Mouse (Mus musculus): ENCODE measurements around the gene Ccdc85b. TPM values are rescaled to one million over a fixed set of nuclear protein-coding genes. Genes with fewer than 3 reads are reported as not detected.

Ccdc85b gene
- total and polyA plus RNA-seq, 3 experiments, result 3.6 to 7.6 TPM; not detected in 1

Other genes with a start within 250 kb of the Ccdc85b start
- gene Pacs1, start 184.8 kb downstream of the Ccdc85b start, total RNA-seq (2012; rRNA removed), result 5.7 TPM in 2 replicates
- 10 to 100 TPM in 1 of 2 experiments, not detected in 1; 19.9 TPM for gene Pacs1, start 184.8 kb downstream of the Ccdc85b start, polyA plus RNA-seq (2012; ENCODE audit: insufficient read depth in 1 of 2, insufficient read length in 2 of 2, low read depth in 1 of 2, low replicate concordance in 2 of 2, missing spikeins in 1 of 2)
- 178 and 180 TPM in 2 replicates for gene Sf3b2, start 162.4 kb downstream of the Ccdc85b start, total RNA-seq (2012; rRNA removed)
- 100 to 1,000 TPM; 259 to 331 TPM for gene Sf3b2, start 162.4 kb downstream of the Ccdc85b start, polyA plus RNA-seq (2012; ENCODE audit: insufficient read depth in 1 of 2, insufficient read length in 2 of 2, low read depth in 1 of 2, low replicate concordance in 2 of 2, missing spikeins in 1 of 2)
- gene Gal3st3, start 159.6 kb downstream of the Ccdc85b start, total RNA-seq (2012; rRNA removed), result not detected in 2 replicates
- under 1 TPM in 1 of 2 experiments, not detected in 1; 0.04 TPM for gene Gal3st3, start 159.6 kb downstream of the Ccdc85b start, polyA plus RNA-seq (2012; ENCODE audit: insufficient read depth in 1 of 2, insufficient read length in 2 of 2, low read depth in 1 of 2, low replicate concordance in 2 of 2, missing spikeins in 1 of 2)
- not detected in 2 replicates for gene Catsper1, start 122.2 kb downstream of the Ccdc85b start, total RNA-seq (2012; rRNA removed)
- gene Catsper1, start 122.2 kb downstream of the Ccdc85b start, polyA plus RNA-seq (2012; ENCODE audit: insufficient read depth in 1 of 2, insufficient read length in 2 of 2, low read depth in 1 of 2, low replicate concordance in 2 of 2, missing spikeins in 1 of 2), result not detected
- gene Cst6, start 108.3 kb downstream of the Ccdc85b start, total RNA-seq (2012; rRNA removed), result not detected in 2 replicates
- under 1 TPM in 1 of 2 experiments, not detected in 1; 0.26 TPM for gene Cst6, start 108.3 kb downstream of the Ccdc85b start, polyA plus RNA-seq (2012; ENCODE audit: insufficient read depth in 1 of 2, insufficient read length in 2 of 2, low read depth in 1 of 2, low replicate concordance in 2 of 2, missing spikeins in 1 of 2)
- 110 and 129 TPM in 2 replicates for gene Eif1ad, start 91.2 kb downstream of the Ccdc85b start, total RNA-seq (2012; rRNA removed)
- gene Eif1ad, start 91.2 kb downstream of the Ccdc85b start, polyA plus RNA-seq (2012; ENCODE audit: insufficient read depth in 1 of 2, insufficient read length in 2 of 2, low read depth in 1 of 2, low replicate concordance in 2 of 2, missing spikeins in 1 of 2), result 100 to 1,000 TPM in 1 of 2 experiments, not detected in 1; 121 TPM
- 207 and 211 TPM in 2 replicates for gene Banf1, start 90.7 kb downstream of the Ccdc85b start, total RNA-seq (2012; rRNA removed)
- 1,000 to 10,000 TPM in 1 of 2 experiments, 100 to 1,000 TPM in 1; 644 to 1,168 TPM for gene Banf1, start 90.7 kb downstream of the Ccdc85b start, polyA plus RNA-seq (2012; ENCODE audit: insufficient read depth in 1 of 2, insufficient read length in 2 of 2, low read depth in 1 of 2, low replicate concordance in 2 of 2, missing spikeins in 1 of 2)
- gene Sart1, start 69.2 kb downstream of the Ccdc85b start, total RNA-seq (2012; rRNA removed), result 114 and 117 TPM in 2 replicates
- 100 to 1,000 TPM in 1 of 2 experiments, not detected in 1; 141 TPM for gene Sart1, start 69.2 kb downstream of the Ccdc85b start, polyA plus RNA-seq (2012; ENCODE audit: insufficient read depth in 1 of 2, insufficient read length in 2 of 2, low read depth in 1 of 2, low replicate concordance in 2 of 2, missing spikeins in 1 of 2)
- 0.54 and 0.72 TPM in 2 replicates for gene Tsga10ip, start 55.4 kb downstream of the Ccdc85b start, total RNA-seq (2012; rRNA removed)
- 1 to 10 TPM in 1 of 2 experiments, not detected in 1; 4.5 TPM for gene Tsga10ip, start 55.4 kb downstream of the Ccdc85b start, polyA plus RNA-seq (2012; ENCODE audit: insufficient read depth in 1 of 2, insufficient read length in 2 of 2, low read depth in 1 of 2, low replicate concordance in 2 of 2, missing spikeins in 1 of 2)
- 160 and 183 TPM in 2 replicates for gene Drap1, start 32.9 kb downstream of the Ccdc85b start, total RNA-seq (2012; rRNA removed)
- 100 to 1,000 TPM in 1 of 2 experiments, not detected in 1; 307 TPM for gene Drap1, start 32.9 kb downstream of the Ccdc85b start, polyA plus RNA-seq (2012; ENCODE audit: insufficient read depth in 1 of 2, insufficient read length in 2 of 2, low read depth in 1 of 2, low replicate concordance in 2 of 2, missing spikeins in 1 of 2)
- 8.4 and 8.9 TPM in 2 replicates for gene AI837181, start 32.8 kb downstream of the Ccdc85b start, total RNA-seq (2012; rRNA removed)
- 10 to 100 TPM in 1 of 2 experiments, not detected in 1; 41.3 TPM for gene AI837181, start 32.8 kb downstream of the Ccdc85b start, polyA plus RNA-seq (2012; ENCODE audit: insufficient read depth in 1 of 2, insufficient read length in 2 of 2, low read depth in 1 of 2, low replicate concordance in 2 of 2, missing spikeins in 1 of 2)
- gene Fosl1, start 10.3 kb downstream of the Ccdc85b start, total RNA-seq (2012; rRNA removed), result 1.1 and 2.0 TPM in 2 replicates
- 1 to 10 TPM in 1 of 2 experiments, not detected in 1; 3.1 TPM for gene Fosl1, start 10.3 kb downstream of the Ccdc85b start, polyA plus RNA-seq (2012; ENCODE audit: insufficient read depth in 1 of 2, insufficient read length in 2 of 2, low read depth in 1 of 2, low replicate concordance in 2 of 2, missing spikeins in 1 of 2)
- gene Fibp, start 2.7 kb upstream of the Ccdc85b start, total RNA-seq (2012; rRNA removed), result 21.9 and 28.3 TPM in 2 replicates
- 10 to 100 TPM in 1 of 2 experiments, not detected in 1; 63.5 TPM for gene Fibp, start 2.7 kb upstream of the Ccdc85b start, polyA plus RNA-seq (2012; ENCODE audit: insufficient read depth in 1 of 2, insufficient read length in 2 of 2, low read depth in 1 of 2, low replicate concordance in 2 of 2, missing spikeins in 1 of 2)
- 0.15 TPM in 1 of 2 replicates, not detected in the other for gene Ctsw, start 10.6 kb upstream of the Ccdc85b start, total RNA-seq (2012; rRNA removed)
- under 1 TPM in 1 of 2 experiments, not detected in 1; 0.39 TPM for gene Ctsw, start 10.6 kb upstream of the Ccdc85b start, polyA plus RNA-seq (2012; ENCODE audit: insufficient read depth in 1 of 2, insufficient read length in 2 of 2, low read depth in 1 of 2, low replicate concordance in 2 of 2, missing spikeins in 1 of 2)
- 7.5 and 10.4 TPM in 2 replicates for gene Efemp2, start 16.1 kb upstream of the Ccdc85b start, total RNA-seq (2012; rRNA removed)
- 10 to 100 TPM in 1 of 2 experiments, not detected in 1; 17.7 TPM for gene Efemp2, start 16.1 kb upstream of the Ccdc85b start, polyA plus RNA-seq (2012; ENCODE audit: insufficient read depth in 1 of 2, insufficient read length in 2 of 2, low read depth in 1 of 2, low replicate concordance in 2 of 2, missing spikeins in 1 of 2)
- gene Mus81, start 30.5 kb upstream of the Ccdc85b start, total RNA-seq (2012; rRNA removed), result 34.3 and 38.9 TPM in 2 replicates
- 10 to 100 TPM in 1 of 2 experiments, not detected in 1; 50.5 TPM for gene Mus81, start 30.5 kb upstream of the Ccdc85b start, polyA plus RNA-seq (2012; ENCODE audit: insufficient read depth in 1 of 2, insufficient read length in 2 of 2, low read depth in 1 of 2, low replicate concordance in 2 of 2, missing spikeins in 1 of 2)
- gene Cfl1, start 32.6 kb upstream of the Ccdc85b start, total RNA-seq (2012; rRNA removed), result 880 and 979 TPM in 2 replicates
- 1,000 to 10,000 TPM in 1 of 2 experiments, not detected in 1; 2,037 TPM for gene Cfl1, start 32.6 kb upstream of the Ccdc85b start, polyA plus RNA-seq (2012; ENCODE audit: insufficient read depth in 1 of 2, insufficient read length in 2 of 2, low read depth in 1 of 2, low replicate concordance in 2 of 2, missing spikeins in 1 of 2)
- 0.19 and 0.23 TPM in 2 replicates for gene 1700020D05Rik, start 45.9 kb upstream of the Ccdc85b start, total RNA-seq (2012; rRNA removed)
- gene 1700020D05Rik, start 45.9 kb upstream of the Ccdc85b start, polyA plus RNA-seq (2012; ENCODE audit: insufficient read depth in 1 of 2, insufficient read length in 2 of 2, low read depth in 1 of 2, low replicate concordance in 2 of 2, missing spikeins in 1 of 2), result under 1 TPM in 1 of 2 experiments, not detected in 1; 0.78 TPM
- gene Snx32, start 52.6 kb upstream of the Ccdc85b start, total RNA-seq (2012; rRNA removed), result 1.3 and 1.8 TPM in 2 replicates
- 1 to 10 TPM in 1 of 2 experiments, not detected in 1; 2.6 TPM for gene Snx32, start 52.6 kb upstream of the Ccdc85b start, polyA plus RNA-seq (2012; ENCODE audit: insufficient read depth in 1 of 2, insufficient read length in 2 of 2, low read depth in 1 of 2, low replicate concordance in 2 of 2, missing spikeins in 1 of 2)
- gene Ovol1, start 102.8 kb upstream of the Ccdc85b start, total RNA-seq (2012; rRNA removed), result not detected in 2 replicates
- gene Ovol1, start 102.8 kb upstream of the Ccdc85b start, polyA plus RNA-seq (2012; ENCODE audit: insufficient read depth in 1 of 2, insufficient read length in 2 of 2, low read depth in 1 of 2, low replicate concordance in 2 of 2, missing spikeins in 1 of 2), result under 1 TPM in 1 of 2 experiments, not detected in 1; 0.06 TPM
- gene Ap5b1, start 110.1 kb upstream of the Ccdc85b start, total RNA-seq (2012; rRNA removed), result 18.0 and 18.5 TPM in 2 replicates
- 10 to 100 TPM in 1 of 2 experiments, not detected in 1; 28.1 TPM for gene Ap5b1, start 110.1 kb upstream of the Ccdc85b start, polyA plus RNA-seq (2012; ENCODE audit: insufficient read depth in 1 of 2, insufficient read length in 2 of 2, low read depth in 1 of 2, low replicate concordance in 2 of 2, missing spikeins in 1 of 2)
- gene Rnaseh2c, start 144.0 kb upstream of the Ccdc85b start, total RNA-seq (2012; rRNA removed), result 109 and 124 TPM in 2 replicates
- gene Rnaseh2c, start 144.0 kb upstream of the Ccdc85b start, polyA plus RNA-seq (2012; ENCODE audit: insufficient read depth in 1 of 2, insufficient read length in 2 of 2, low read depth in 1 of 2, low replicate concordance in 2 of 2, missing spikeins in 1 of 2), result 100 to 1,000 TPM in 1 of 2 experiments, not detected in 1; 165 TPM
- 51.0 and 54.5 TPM in 2 replicates for gene Kat5, start 152.3 kb upstream of the Ccdc85b start, total RNA-seq (2012; rRNA removed)
- gene Kat5, start 152.3 kb upstream of the Ccdc85b start, polyA plus RNA-seq (2012; ENCODE audit: insufficient read depth in 1 of 2, insufficient read length in 2 of 2, low read depth in 1 of 2, low replicate concordance in 2 of 2, missing spikeins in 1 of 2), result 10 to 100 TPM in 1 of 2 experiments, not detected in 1; 67.6 TPM
- 16.4 and 19.0 TPM in 2 replicates for gene Rela, start 179.6 kb upstream of the Ccdc85b start, total RNA-seq (2012; rRNA removed)
- 10 to 100 TPM in 1 of 2 experiments, not detected in 1; 61.7 TPM for gene Rela, start 179.6 kb upstream of the Ccdc85b start, polyA plus RNA-seq (2012; ENCODE audit: insufficient read depth in 1 of 2, insufficient read length in 2 of 2, low read depth in 1 of 2, low replicate concordance in 2 of 2, missing spikeins in 1 of 2)
- gene Sipa1, start 205.8 kb upstream of the Ccdc85b start, total RNA-seq (2012; rRNA removed), result 6.2 and 7.6 TPM in 2 replicates
- 10 to 100 TPM in 1 of 2 experiments, not detected in 1; 15.5 TPM for gene Sipa1, start 205.8 kb upstream of the Ccdc85b start, polyA plus RNA-seq (2012; ENCODE audit: insufficient read depth in 1 of 2, insufficient read length in 2 of 2, low read depth in 1 of 2, low replicate concordance in 2 of 2, missing spikeins in 1 of 2)
- 17.9 and 22.5 TPM in 2 replicates for gene Map3k11, start 230.8 kb upstream of the Ccdc85b start, total RNA-seq (2012; rRNA removed)
- gene Map3k11, start 230.8 kb upstream of the Ccdc85b start, polyA plus RNA-seq (2012; ENCODE audit: insufficient read depth in 1 of 2, insufficient read length in 2 of 2, low read depth in 1 of 2, low replicate concordance in 2 of 2, missing spikeins in 1 of 2), result 10 to 100 TPM in 1 of 2 experiments, not detected in 1; 38.3 TPM
- 25.3 and 26.8 TPM in 2 replicates for gene Pcnx3, start 231.0 kb upstream of the Ccdc85b start, total RNA-seq (2012; rRNA removed)
- 10 to 100 TPM in 1 of 2 experiments, not detected in 1; 76.4 TPM for gene Pcnx3, start 231.0 kb upstream of the Ccdc85b start, polyA plus RNA-seq (2012; ENCODE audit: insufficient read depth in 1 of 2, insufficient read length in 2 of 2, low read depth in 1 of 2, low replicate concordance in 2 of 2, missing spikeins in 1 of 2)
- gene Kcnk7, start 246.5 kb upstream of the Ccdc85b start, total RNA-seq (2012; rRNA removed), result 0.16 and 0.23 TPM in 2 replicates
- under 1 TPM in 1 of 2 experiments, not detected in 1; 0.60 TPM for gene Kcnk7, start 246.5 kb upstream of the Ccdc85b start, polyA plus RNA-seq (2012; ENCODE audit: insufficient read depth in 1 of 2, insufficient read length in 2 of 2, low read depth in 1 of 2, low replicate concordance in 2 of 2, missing spikeins in 1 of 2)

Measured in MEL (cell line).